Mouse (Mus musculus): ENCODE data around the gene Ccdc92b.

DNA sequence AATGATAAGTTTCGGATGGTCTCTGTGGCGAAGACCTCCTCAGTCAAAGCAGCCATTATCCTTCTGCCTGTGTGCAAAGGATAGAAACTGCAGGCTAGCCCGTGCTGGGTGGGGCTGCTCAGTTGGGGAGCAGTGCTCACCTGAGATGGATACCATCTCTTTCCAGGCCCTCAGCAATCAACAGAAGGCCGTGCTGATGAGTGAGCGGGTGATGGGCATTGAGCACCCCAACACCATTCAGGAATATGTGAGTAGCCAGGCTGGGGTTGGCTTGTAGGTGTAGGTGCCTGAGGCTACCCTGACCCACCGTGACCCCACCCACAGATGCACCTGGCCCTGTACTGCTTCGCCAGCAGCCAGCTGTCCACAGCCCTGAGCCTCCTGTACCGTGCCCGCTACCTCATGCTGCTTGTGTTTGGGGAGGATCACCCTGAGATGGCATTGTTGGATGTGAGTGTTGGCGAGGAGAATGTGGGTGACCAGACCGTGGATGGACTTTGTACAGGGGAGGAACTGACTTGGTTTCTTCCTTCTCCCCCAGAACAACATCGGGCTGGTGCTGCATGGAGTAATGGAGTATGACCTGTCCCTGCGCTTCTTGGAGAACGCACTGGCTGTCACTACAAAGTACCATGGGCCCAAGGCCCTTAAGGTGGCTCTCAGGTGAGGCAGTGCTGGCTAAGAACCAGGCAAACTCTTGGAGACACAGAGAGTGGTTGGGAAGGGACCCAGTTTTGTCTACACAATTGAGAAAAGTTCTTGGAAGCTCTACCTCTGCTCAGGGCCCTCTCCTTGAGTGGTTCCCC is 47.6 kb downstream of the Ccdc92b start:
- no peak for TF ChIP-seq CTCF (IDR thresholded peaks at IDR 0.05; ENCODE audit: control insufficient read depth, insufficient read depth, insufficient read length)
- TF ChIP-seq MAX (IDR thresholded peaks at IDR 0.05): no peak
- TF ChIP-seq CEBPB (IDR thresholded peaks at IDR 0.05; ENCODE audit: low read depth): no peak
- no peak for TF ChIP-seq USF1 (IDR thresholded peaks at IDR 0.05; ENCODE audit: low read depth)

Data from C2C12 (cell line).